Mouse (Mus musculus) brain, embryonic 14.5 days (tissue): Measurements from ENCODE around the gene Dnajb1.

Experiments used
- CTCF ChIP-seq: fragments of 200-500 bp; IDR thresholded peaks from 2 replicates; pipeline ENCODE4 v1.5.1; 2012; ENCODE audit warnings: inconsistent platforms, mild to moderate bottlenecking, moderate library complexity, borderline replicate concordance; ENCODE audit not compliant: insufficient read depth, insufficient read length; ENCODE audit errors: extremely low read depth
- POLR2A ChIP-seq: fragments of 200-500 bp; IDR thresholded peaks from 2 replicates; pipeline ENCODE4 v1.6.1; 2012; ENCODE audit warnings: mild to moderate bottlenecking, inconsistent platforms, borderline replicate concordance; ENCODE audit not compliant: poor library complexity, insufficient read depth, insufficient read length, severe bottlenecking; ENCODE audit errors: extremely low read depth

DNA sequence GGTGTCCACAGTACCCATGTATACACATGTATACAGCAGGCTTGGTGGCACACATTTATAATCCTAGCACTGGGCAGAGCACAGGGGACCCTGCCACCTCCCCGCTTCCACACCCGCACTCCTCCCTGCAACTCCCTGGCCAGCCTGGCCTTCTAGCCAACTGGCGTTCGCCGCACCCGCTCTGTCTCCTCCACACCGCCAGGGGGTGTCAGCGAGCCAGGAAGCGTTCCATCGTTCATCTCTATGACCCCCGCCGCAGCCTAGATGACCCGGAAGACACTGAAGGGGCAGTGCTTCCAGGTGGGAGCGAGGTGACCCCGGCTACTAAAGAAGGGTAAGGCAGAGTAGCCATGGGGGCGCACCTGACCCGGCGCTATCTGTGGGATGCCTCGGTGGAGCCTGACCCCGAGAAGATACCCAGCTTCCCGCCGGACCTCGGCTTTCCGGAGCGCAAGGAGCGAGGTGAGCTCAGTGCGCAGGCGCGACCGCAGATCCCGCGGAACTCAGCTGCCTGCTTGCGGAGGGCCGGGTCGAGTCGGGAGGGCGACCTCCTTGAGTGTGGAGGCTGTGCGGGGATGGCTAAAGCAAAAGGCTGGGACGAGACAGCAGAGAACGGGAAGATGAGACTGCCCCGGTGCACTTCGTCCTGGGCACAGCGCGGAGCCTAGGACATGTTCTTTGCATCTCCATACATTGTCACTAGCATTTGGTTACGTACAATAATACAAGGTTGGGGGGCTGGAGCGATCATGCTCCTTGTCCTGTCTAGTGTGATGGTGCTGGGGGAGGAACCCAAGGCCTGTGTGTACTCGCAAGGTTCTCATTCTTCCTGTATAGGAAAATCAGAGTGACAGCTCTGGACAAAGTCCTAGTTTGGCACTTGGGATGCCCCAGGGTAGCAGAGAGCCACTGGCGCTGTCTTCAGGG is 41.3 kb upstream of the Dnajb1 start, which contains the start of gene Ndufb7:
- peak; percentile 94 for TF ChIP-seq CTCF
- TF ChIP-seq POLR2A: 0 out of 2 replicates have a peak, but pooled peaks have one; percentile 44
